Mouse (Mus musculus) mouse embryonic stem cell (cell line): ENCODE measurements around the gene Fnbp1l.

Experiments
- in situ Hi-C, 2 experiments: fragments of 300-500 bp; cut with MboI; formaldehyde crosslinking; loops; 1 replicate in 1 of 2; 3 replicates in 1 of 2; pipeline ENCODE4 v1.14.3; 2019 to 2020; ENCODE audit warnings: low sequenced_read_pairs in 2 of 2, low pct_unique_long_range_greater_than_20kb in 1 of 2, mixed read lengths in 1 of 2; ENCODE audit not compliant: unreplicated experiment in 1 of 2

Gene Fnbp1l

DNA sequence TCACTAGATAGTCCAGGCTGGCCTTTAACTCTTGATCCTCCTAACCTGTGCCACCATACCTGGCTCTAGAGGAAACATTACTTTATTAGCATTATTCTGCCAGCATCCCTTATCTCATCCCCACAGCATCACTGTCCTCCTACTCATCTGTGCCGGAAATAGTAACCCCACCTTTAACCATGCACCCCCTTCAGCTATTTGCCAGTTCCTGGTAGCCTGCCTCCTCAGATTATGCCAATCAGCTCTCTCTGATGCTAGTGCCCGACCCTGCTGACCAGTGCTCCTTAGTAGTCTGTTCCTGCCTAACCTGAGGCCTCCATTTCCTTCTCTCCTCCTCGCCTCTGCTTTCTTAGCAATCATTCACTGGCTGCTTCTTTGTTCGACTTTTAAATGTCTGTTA lies 72.0 kb downstream of the Fnbp1l start:
- in situ Hi-C loops: no loop called here

DNA sequence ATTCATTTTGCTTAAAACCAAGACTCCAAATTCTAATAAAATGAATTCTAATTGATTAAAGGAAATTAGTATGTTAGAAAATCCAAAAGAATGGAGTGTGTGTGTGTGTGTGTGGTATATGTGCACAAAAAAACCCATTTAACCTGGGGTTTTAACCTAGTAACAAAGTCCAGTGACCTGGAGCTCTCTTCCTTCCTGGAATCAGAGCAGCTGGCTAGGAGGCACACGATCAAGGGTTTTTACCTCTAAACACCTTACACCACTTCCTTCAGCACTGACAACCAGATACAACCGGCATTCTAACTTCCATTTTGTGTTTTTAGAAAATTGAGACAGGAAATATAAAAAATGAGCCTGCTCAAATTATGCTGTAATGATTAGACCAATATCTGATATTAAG lies 74.2 kb downstream of the Fnbp1l start:
- in situ Hi-C loops: no loop called here

DNA sequence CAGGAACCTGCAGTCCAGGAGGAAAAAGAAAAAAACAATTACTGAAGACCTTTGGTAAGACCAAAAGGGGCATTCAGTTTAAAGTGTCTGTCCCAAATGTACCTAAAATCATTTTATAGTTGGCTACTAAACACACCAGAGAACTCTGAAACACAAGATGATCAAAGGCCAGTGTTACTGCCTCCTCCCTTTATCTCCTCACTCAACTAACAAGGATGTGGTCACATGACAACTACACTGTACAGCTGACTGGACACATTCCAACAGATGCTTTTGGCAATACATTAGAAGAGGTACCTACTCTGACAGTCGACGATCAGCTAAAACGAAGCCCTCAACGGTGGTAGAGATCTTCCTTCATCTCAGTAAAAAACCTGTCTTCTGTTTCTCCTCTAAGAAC lies 78.6 kb downstream of the Fnbp1l start:
- in situ Hi-C loops: no loop called here

DNA sequence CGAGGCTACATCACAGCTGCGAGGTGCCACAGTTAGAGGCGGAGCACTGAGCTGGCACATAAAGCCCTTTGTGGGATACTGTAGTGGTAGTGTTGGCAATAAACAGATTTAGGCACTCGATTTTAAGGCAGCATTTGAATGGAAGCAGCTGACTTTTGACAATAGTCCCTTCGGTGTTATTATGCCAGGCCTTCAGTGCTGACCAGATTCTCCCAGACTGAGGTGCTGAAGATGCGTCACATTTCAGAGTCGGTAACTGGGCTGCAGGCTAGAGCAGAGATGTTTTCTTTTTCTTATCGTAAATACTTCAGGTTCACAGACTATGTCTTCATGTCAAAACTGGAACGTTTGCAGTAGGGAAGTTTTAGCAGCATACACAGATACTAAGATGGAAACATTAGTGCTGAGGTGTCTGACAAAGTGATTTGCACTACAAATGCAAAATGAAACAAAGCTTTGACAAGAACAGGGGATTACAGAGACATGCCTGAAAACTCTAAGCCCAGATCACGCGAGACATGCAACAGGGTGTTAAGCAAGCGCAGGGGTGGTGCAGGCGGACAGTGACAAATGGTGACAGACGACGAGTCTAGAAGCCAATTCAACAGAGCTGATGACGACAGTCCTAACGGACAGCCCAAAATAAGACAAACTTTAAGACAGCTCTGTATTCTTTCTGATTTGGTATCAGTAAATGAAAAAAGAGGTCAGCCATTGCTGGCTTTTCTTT lies 79.4 kb downstream of the Fnbp1l start:
- in situ Hi-C loops: no loop called here

DNA sequence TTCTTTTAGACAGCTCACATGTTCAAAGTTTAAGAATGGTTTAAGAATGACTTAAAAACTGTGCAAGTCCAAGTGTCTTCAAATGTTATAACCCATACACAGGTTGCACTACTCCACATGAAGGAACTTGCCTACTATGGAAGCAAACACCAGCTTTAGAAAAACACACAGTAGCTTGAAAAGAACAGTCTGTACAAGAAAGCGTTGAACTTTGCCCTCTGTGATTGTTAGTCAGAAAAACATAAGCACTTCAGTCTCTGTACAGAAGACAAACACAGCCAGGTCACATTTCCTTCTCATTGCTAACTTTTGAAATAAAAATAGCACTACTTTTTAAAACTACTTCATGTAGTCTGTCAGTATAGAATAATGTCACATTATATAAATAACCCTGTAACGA lies 80.7 kb downstream of the Fnbp1l start:
- in situ Hi-C loops: no loop called here

DNA sequence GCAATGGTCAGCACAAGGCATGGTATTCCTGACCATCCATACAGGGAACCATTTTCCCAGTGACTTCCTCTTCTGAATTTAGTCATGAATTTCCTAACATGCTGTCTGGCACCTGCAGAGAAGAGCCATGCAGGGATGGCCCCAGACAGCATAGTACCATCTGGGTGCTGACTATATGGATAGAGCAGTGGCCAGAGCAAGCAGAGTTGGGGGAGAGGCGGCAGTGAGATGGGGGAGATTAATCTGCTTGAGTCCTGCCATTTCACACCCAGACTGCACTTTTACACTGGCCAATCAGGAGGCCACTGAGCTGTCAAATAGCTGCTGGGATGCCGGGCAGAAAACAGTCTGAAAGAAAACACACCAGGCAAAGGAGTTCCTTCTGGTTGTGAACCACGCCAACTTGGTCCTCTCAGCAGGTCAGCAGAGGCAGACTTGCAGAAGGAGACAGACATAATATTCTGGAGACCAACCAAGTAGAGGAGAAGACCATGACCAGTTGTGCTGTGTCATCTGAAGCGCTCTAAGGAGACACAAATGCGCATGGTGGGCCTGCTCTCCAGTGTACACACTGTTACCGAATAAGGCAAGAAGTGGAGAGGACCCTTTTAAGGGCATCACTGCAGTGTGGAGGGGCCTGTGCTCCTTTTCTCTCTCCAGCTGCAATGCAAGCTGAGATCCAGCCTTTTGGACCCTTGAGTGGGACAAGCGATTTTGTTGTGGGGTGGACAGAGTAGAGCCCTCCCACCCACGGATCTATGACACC lies 83.4 kb downstream of the Fnbp1l start:
- in situ Hi-C loops: no loop called here

DNA sequence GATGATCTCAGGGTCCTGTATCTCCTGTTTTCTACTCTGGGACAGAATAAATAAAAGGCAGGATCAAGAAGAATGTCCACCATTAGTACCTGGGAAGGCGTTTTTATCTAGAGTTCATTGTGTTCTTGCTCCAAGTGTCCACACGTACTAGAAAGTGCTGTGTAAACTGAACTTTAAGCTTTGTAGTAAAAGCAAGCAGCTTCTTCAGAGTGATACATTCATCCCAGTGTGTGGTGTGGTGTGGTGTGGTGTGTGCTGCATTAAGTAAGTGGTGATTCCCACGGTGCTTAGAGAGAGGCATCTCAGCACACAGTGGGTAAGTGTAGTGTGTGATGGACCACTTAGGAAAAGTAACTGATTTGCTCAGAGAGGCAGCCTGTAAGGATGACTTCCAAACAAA lies 91.0 kb downstream of the Fnbp1l start:
- in situ Hi-C loops: no loop called here

DNA sequence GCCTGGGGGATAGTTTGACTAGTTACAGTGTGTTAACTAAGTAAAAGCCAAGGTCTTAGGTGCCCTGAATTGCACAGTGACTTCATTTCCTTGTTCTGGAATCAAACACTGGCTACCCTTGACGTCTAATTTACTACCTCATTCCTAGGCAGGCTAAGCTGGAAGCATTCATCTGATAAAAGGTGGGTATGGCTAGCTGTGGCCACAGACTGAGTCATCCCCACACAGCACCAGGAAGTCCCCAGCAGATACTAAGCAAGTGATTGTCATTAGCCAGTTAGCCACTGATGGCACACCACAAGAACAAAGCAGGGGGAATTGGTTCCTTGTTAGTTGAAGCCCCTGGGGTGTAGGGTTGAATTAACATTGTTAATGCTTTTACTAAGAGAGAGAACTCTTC lies 98.2 kb downstream of the Fnbp1l start:
- in situ Hi-C loops: no loop called here

DNA sequence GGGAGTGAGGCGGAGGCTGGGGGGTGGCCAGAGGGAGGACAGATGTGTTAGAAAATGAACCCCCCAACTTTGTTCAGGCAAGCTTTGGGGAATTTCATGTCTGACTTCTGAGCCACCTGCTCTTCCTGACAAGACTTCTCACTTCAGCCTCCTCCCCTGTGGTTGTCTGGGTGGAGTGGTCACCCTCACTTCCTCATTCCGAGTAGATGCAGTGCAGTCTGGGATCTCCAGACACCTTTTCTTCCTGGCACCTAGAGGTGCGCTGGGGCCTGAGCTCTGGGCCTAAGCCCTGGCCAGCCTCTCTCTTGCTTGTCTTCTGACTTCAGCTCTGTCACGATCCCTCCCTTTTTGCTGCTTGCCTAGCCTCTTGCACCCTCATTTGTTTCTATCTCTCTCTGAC lies 98.6 kb downstream of the Fnbp1l start:
- in situ Hi-C loops: no loop called here

DNA sequence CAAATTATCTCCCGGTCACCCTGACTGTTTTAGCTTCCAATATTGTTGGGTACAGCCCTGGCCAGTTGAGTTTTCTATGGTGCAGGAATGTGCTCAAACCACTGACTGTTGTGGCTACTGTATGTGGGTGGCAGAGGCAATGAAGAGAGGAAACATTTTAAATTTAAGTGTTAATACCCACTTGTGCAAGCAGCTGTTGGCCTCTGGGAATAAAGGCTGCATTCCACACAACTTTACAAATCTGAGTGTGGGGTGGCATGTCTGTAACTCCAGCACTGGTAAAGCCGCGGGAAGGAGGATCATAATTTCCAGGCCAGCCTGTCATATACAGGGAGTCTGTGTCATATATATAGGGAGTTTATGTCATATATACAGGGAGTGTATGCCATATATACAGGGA lies 99.2 kb downstream of the Fnbp1l start:
- in situ Hi-C loops: no loop called here

DNA sequence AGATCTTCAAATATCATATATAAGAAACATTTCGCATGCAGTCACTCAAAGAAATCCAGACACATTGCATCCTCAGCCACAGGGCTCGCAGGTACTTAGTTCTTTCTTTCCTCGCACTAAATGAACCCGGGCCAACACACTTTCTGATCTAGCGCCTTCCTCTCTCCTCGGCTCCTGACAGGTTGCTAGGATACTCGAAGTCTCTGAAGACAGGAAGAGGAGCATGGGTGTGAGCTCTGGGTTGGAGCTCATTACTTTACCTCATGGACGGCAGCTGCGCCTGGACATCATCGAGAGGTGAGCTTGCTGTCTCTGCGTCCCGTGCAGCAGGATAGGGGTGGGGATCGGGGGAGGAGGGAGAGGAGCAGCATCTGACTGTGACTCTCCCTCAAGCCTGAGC lies 100.4 kb downstream of the Fnbp1l start:
- in situ Hi-C loops: no loop called here

DNA sequence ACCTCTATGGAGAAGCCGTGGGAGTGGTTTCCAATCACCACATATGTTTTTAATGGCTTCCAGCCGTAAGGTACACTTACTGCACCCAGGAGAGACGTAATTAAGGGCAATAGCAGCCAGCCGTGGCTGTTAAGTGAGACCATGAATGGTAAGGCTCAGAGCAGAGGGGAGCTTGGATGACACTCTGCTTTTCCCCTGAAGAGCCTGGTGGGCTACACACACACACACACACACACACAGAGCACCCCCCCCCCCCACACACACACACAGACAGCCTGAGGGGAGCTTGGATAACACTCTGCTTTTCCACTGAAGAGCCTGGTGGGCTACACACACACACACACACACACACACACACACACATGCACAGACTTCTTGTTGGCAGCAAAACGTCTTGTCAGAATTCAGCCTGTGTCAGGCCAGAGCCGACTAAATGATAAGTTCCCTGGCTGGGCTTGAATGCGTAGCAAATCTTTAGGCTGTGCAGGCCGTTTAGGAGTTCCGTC lies 101.2 kb downstream of the Fnbp1l start:
- in situ Hi-C loops: no loop called here

DNA sequence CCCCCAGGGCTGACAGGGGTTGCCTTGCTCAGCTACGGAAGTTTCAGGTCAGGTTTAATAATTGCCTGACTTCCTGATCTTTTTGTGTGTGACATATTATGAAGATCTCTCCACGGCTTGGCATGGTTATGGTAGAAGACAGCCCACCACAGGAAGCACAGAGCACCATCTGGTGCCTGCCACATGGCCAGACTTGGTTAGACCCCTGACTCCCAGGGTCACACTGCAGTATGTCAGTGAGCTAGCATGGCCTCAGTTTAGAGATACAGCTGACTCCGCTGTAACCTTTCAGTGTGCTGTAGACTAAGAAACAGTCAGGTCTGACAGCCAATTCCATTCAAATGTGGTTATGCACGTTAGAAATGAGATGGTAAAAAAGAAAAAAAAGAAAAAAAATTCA lies 101.8 kb downstream of the Fnbp1l start:
- in situ Hi-C loops: no loop called here

DNA sequence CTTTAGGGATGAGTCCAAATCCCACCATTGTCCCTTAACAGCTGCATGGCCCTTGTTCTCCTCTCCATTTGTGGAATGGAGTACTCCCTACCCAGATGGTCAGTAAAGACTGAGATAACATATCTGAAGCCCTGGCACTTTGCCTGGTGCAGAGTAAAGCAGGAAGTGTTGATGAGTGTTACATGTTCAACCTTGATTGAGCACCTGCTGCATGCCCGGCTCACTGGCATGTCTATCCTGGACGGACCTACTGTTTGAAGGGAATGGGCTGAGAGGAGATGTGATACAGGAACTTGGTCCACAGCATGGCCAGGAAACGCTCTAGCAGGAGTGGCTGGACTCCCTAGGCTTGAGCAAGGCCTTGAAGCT lies 103.2 kb downstream of the Fnbp1l start:
- in situ Hi-C loops: no loop called here

DNA sequence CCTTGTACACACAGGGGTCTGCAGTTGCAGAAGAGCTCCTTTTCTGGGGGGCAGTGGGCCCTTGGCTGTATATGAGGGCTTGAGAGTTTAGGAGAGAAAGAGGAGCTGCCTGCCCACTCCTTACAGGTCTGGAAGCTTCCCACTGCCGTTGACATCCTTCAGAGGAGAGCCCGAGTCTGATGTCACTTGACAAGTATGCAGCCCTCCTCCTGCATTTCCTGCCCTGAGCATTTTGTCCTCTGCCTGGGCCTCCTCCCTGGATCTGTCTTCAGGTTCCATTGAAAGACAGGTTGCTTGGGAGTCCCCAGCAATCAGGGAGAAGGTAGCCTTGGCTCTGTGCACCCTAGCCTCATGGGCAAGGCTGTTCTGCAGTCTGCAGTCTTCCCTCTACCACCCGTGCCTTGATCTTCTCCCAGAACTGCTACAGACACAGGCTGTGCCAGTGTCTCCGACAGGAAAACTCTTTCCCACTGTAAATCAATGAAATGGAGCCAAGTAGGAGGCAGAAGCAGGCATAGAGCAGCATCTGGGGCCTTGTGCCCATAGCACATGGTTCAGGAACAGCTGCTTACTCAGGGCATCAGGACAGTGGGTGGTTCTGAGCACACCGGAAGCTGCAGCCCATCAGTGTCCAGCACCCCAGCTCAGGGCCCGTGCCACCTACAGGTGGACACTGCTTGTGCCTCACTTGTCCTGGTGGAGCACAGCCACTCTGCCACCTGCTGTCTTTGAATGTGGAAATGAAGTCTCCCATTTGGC lies 103.8 kb downstream of the Fnbp1l start:
- in situ Hi-C loops: no loop called here

DNA sequence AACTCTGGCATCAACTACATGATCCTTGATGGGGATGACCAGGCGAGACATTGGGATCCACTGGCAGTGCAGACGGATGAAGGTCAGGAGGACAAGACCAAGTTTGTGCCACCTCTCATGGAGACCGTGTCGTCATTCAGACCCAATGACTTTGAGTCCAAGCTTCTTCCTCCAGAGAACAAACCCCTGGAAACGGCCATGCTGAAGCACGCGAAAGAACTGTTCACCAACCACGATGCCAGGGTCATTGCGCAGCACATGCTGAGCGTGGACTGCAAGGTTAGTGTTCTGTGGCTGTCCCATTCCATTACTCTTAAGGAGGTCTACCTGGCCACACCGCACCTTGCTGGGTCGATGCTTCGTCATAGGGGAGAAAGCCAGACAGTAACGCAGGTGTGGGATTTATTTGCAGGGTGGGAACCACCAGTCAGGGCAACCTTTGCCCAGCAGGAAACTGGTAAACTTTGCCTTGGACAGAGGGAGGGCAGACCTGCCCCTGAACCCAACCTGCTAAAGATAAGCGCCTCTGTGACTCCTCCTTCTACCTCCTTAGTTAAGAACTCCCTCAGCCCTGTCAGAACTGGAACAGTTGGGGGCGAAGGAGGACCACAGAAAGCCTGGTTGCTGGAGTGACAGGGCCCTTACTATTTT lies 106.7 kb downstream of the Fnbp1l start:
- in situ Hi-C loops: no loop called here

DNA sequence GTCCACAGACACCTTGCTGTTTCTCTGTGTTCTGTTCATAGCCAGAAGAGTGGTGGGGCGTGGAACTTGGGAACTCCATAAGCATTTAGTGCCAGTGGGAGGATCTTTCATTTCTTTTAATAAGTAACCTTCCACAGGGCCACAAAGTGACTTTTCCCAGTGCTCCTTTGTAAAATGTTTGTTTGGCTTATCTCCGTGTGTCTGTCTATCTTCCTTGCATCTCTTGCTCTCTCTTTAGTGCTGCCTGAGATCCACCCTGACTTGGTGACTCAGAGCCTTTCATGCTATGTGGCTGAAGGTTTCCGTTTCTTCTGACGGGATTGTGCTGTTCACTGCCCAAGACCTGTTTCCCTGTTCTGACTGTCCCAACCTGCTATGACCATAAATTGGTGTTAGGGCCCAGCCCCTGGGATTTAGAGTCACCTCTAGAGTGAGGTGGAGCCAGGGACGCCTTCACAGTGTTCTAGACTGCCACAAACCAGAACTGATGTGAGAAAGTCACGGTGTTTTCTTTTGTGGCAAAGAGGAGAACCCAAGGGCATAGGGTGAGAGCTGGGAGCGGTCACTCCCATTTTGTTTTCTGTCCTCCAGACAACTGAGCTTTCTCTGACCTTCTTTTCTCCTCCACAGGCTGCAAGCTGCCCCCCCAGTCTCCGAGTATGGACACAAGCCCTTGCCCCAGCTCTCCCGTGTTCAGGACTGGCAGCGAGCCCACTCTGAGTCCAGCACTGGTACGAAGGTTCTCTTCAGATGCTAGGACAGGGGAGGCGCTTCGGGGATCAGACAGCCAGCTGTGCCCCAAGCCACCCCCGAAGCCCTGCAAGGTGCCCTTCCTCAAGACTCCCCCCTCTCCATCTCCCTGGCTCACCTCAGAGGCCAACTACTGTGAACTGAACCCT lies 107.5 kb downstream of the Fnbp1l start:
- in situ Hi-C loops: no loop called here

DNA sequence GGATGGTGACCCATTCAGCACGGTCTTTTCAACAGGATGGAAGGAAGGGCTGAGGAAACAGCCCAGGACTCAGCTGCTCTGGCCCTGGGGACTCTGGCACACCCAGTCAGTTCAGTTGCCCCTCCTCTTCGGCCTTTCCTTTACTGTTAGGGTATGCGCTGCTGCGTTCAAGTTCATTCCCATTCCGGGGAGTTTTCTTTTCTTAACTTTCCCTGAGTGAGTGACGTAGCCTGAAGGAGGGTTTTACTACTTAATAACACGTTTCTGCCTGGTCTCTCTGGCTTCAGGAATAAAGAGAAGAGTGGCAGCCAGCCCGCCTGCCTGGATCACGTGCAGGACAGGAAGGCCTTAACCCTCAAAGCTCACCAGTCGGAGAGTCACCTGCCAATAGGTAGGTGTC lies 108.6 kb downstream of the Fnbp1l start:
- in situ Hi-C loops: no loop called here
